Mouse (Mus musculus): Measurements from ENCODE around the gene Slc37a2.

DNA sequence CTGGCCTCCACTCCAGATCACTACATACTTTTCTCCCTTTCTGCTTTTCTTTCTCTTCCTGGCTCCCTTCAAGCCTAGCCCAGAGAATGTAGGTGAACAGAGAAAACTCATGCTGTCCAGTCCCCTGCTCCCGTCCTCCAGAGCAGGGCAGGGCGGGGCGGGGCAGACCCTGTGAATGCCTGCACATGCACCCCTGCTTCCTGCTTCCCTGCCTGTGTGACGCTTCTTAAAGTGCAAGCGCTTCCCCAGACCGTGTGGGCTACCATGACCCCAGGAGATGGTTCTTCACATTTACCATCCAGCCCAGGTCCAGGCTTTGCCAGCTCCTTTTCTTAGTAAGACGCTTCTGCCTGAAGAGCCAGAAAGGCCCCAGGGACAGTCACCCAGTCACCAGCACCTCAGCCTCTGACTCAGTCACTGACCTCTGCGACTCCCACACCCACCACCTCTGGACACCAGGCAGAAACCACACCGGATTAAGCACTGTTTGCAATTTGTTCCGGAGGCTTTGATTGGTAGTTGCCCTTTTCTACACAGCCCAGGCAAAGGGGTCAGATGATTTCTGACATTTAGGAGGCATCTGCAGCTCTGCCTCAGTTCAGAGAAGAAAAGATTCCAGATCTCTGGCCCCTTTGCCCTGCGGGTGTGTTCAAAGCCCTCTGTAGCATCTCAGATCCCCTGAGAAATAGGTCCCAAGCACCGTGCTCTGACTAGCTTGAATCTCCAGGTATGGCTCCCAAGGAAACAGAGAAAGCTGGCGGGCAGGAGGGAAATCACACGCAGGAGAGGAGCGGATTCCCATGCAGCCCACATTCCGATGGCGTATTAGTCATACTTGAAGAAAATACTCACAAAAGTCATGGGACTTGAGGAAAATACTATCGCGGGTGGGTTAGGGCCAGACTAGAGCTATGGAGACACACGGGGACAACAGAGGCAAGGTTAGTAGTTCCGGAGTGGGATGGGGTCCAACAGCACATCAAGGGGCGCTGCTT lies 23.0 kb downstream of the Slc37a2 start:
- no peak for TF ChIP-seq CTCF (IDR thresholded peaks at IDR 0.05; ENCODE audit: extremely low read depth, insufficient read length, insufficient replicate concordance, low read depth, low read length)
- no peak for TF ChIP-seq POLR2A (IDR thresholded peaks at IDR 0.05; ENCODE audit: low read depth, low read length)

All from small intestine, adult 2 months (tissue).